Mouse (Mus musculus): ENCODE data around the gene Cutal.

Cutal gene

DNA sequence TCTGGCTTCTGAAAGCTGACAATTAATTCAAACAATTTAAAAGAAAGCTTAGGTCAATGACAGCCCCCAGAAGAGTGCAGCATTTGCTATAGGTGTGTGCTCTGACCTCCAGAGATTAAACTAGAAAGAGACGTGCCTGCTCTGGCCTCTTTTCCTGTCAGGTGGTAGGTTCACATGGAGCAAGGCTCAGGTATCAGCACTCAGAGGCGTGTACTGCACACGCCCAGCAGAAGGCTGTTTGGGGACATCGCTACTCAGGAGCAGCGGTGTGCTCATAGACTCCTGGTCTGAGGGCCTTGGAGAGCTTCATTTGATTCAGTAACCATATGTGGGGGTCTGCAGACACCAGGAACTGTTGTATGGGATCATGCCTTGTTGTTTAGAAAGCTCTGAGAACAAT lies 53.1 kb downstream of the Cutal start:
- no peak for DNase-seq

DNA sequence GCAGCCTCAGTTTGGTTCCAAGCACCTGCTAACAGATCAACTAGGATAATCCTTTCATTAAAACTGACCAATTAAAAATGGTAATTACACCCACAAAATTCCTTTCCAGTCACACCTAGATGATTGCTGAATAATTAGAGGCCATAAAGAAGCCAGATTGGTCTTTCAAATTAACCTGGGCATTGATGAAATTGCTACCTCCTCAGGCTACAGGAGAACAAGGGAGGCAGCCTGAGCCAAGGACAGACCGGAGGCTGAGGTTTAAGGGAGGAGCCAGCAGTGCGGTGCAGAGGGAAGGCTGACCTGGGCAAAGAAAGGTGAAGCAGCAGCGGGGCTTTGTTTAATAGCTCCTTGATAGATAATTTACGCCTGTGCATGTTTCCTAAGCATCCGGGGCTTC lies 63.3 kb downstream of the Cutal start:
- DNase-seq = no peak

DNA sequence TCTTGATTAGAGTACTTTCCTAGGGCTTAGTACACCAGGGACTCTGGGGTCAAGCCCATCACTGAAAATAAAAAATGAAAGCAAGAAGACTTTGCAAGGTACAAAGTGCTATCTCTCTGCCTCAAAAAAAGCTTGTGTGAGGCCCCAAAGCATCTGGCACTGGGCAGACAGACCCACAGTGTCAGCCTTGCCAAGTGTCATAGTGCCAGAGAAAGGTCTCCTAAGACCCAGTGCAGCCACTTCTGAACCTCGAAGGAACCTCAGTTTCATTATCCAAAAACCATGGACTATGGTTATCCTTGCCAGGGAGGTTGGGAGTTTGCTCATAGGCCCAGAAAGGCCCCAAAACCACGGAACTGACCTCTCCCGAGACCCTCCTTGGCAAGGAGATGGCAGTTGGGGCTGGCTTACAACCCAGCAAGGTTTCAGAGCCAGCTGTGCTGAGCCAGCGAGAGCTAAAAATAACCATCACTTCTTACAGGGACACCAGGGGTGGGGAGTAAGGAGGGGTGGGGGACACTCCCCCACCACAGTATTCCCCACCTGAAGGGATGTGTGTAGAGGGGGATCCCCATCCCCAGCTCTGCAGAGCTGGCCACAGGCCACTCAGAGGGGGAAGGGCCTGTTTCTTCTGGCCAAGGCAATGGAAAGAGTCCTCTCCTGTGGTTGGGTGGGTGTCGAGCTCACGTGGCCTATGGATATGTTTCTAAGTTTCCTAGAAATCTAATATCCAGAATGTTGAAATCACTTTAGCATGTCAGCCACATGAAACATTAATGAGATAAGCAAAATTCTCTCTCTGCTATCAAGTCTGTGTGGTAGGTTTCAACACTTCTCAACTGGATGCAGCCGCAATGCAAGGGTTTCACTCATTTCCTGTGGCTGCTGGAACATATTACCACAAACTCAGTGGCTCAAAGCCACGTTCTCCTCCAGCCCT lies 64.3 kb downstream of the Cutal start:
- no peak for DNase-seq

DNA sequence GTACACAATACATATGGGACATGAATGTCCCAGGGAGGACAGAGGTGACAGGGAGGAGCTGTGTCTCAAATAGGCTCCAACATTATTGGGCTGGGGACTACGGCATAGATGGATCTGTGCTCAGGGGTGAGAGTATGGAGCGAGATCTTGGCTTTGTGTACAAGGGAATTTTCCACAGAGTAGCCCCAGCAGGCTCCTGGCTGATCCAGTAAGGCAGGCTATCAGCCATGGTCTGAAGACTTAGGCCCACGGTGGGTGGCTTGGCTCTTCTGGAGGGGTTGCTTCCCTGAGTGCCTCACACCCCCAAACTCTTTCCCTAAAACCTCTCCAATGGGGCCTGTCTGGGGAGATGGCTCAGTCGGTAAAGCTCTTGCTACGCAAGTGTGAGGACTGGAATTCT lies 66.0 kb downstream of the Cutal start:
- DNase-seq = no peak

DNA sequence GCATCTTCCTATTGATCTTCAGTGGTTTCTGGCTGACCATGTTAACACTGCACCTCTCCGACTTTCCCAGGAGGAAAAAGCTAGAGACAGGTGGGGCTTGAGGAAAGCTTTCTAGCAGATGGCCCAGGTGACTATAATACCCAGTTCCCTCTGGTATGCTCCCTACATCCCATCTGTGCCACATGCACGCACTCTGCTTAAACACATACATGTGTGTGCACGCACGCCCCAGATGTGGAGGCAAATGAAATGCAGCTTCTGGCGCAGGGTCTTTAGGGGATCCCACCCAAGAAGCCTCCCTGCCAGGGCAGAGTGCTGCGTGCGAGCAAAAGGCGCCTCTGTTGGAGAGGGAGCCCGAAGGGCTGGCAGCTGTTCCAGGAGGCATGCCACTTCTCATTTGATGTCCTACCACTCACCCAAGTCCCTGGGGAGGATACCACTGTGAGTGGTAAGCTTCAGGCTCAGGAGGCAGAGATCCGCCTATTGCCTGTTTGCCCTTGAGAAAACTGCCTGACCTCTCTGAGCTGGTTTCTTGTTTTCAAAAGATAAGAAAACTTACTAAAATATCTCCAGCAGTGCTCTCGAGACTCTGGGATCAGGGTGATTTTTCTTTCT lies 67.0 kb downstream of the Cutal start:
- DNase-seq = no peak

All from cerebellum, adult 9-11 months (tissue).